ENCODE assay signal across 18 mouse cellular contexts in genomic region chr3:152469423-152470200, GRCm38 (mm10).
DNase-seq lines count a peak whose midpoint lies in the region; ATAC-seq and TF ChIP-seq lines count a peak whose summit lies in the region.
"Had no signal": no experiment of that assay in that cellular context is flagged by ENCODE, and none has a peak within 500 bp of the region (broad histone marks: within the 10 kb centered on the region; RNA-seq: fewer than 3 reads in every experiment).

No protein-coding gene starts in this region.

- H3K9ac ChIP-seq in embryonic facial prominence, embryonic 12.5 days, result peak overlapping the region; percentile 7
- H3K9ac ChIP-seq: embryonic facial prominence, embryonic 13.5 days; kidney, embryonic 15.5 days; liver, embryonic 12.5 days; midbrain, embryonic 12.5 days; neural tube, embryonic 12.5 days had no signal

- no peak overlapping the region for H3K4me2 ChIP-seq in embryonic facial prominence, embryonic 12.5 days (replicated peaks)
- H3K4me2 ChIP-seq: liver, embryonic 12.5 days; midbrain, embryonic 12.5 days; neural tube, embryonic 12.5 days had no signal

- peak; percentile 3 for DNase-seq in kidney, postnatal 10 days
- no peak for DNase-seq in kidney, adult 9 months
- peak; percentile 36 to 37 for DNase-seq in heart, postnatal 10 days
- DNase-seq in right cerebral cortex, postnatal 10 days (ENCODE audit: low spot score in 2 of 2), result no peak
- DNase-seq: cerebellum, adult 9-10 months; gastrocnemius, postnatal 14 days; retina, postnatal 1 day had no signal

- H3K4me1 ChIP-seq in E14TG2a.4 (replicated peaks; ENCODE audit: low read depth, low read length), result peaks cover 15% of the 10 kb centered on the region
- H3K4me1 ChIP-seq in embryonic facial prominence, embryonic 12.5 days, result no peaks in the 10 kb centered on the region
- H3K4me1 ChIP-seq: liver, embryonic 12.5 days; midbrain, embryonic 12.5 days; neural tube, embryonic 12.5 days had no signal

- H3K27me3 ChIP-seq in E14TG2a.4 (ENCODE audit: insufficient read depth, low read length), result peaks cover 7% of the 10 kb centered on the region; the same call in 1 of the 2 replicates
- no peaks in the 10 kb centered on the region for H3K27me3 ChIP-seq in embryonic facial prominence, embryonic 12.5 days
- H3K27me3 ChIP-seq: embryonic facial prominence, embryonic 13.5 days; kidney, embryonic 15.5 days; liver, embryonic 12.5 days; midbrain, embryonic 12.5 days; neural tube, embryonic 12.5 days had no signal

- 70% methylated on average over 18 of the region's 18 CpGs for WGBS in embryonic facial prominence, embryonic 12.5 days

- peak overlapping the region; percentile 43; the same call in 1 of the 2 replicates for H3K27ac ChIP-seq in embryonic facial prominence, embryonic 12.5 days
- H3K27ac ChIP-seq: embryonic facial prominence, embryonic 13.5 days; liver, embryonic 12.5 days; midbrain, embryonic 12.5 days; neural tube, embryonic 12.5 days had no signal

- H3K4me3 ChIP-seq in E14TG2a.4 (replicated peaks; ENCODE audit: low read length), result peak overlapping the region; percentile 39
- no peak overlapping the region for H3K4me3 ChIP-seq in embryonic facial prominence, embryonic 12.5 days
- H3K4me3 ChIP-seq: embryonic facial prominence, embryonic 13.5 days; kidney, embryonic 15.5 days; liver, embryonic 12.5 days; midbrain, embryonic 12.5 days; neural tube, embryonic 12.5 days had no signal

- no peaks in the 10 kb centered on the region for H3K36me3 ChIP-seq in E14TG2a.4 (ENCODE audit: insufficient read depth, low read length)
- H3K36me3 ChIP-seq in embryonic facial prominence, embryonic 12.5 days, result no peaks in the 10 kb centered on the region
- H3K36me3 ChIP-seq: embryonic facial prominence, embryonic 13.5 days; kidney, embryonic 15.5 days; liver, embryonic 12.5 days; midbrain, embryonic 12.5 days; neural tube, embryonic 12.5 days had no signal

- intact Hi-C loops in heart, postnatal 10 days (cut with DNase I), result no loop called here

- no peaks in the 10 kb centered on the region for H3K9me3 ChIP-seq in E14TG2a.4 (ENCODE audit: low read length)
- H3K9me3 ChIP-seq in embryonic facial prominence, embryonic 12.5 days, result no peaks in the 10 kb centered on the region
- H3K9me3 ChIP-seq: embryonic facial prominence, embryonic 13.5 days; kidney, embryonic 15.5 days; liver, embryonic 12.5 days; midbrain, embryonic 12.5 days; neural tube, embryonic 12.5 days had no signal

- TF ChIP-seq CTCF in E14TG2a.4 (conservative IDR thresholded peaks at IDR 0.05; ENCODE audit: low read length), result no peak

- no peak for ATAC-seq in embryonic facial prominence, embryonic 12.5 days (ENCODE audit: insufficient number of reproducible peaks, insufficient read depth, low FRiP score, low TSS enrichment)
- ATAC-seq in granulocyte monocyte progenitor cell, adult 5-6 weeks (replicated peaks; ENCODE audit: poor library complexity, severe bottlenecking), result no peak
- ATAC-seq: forebrain, embryonic 14.5 days; hindbrain, embryonic 16.5 days; liver, embryonic 12.5 days; lung, postnatal 0 days had no signal

Comparison
In these comparisons a context has a peak if more than half of its experiments do, and no peak if none do; other contexts are left out.
1. DNase-seq: peak in kidney, postnatal 10 days (single experiment) and heart, postnatal 10 days (2 of 2); none in kidney, adult 9 months (single experiment) and right cerebral cortex, postnatal 10 days (0 of 2).